Mouse (Mus musculus): ENCODE results near the gene Hist1h3g.
A peak's percentile ranks its signal among the peaks of the same experiment; 100 is the strongest.

The Hist1h3g gene

GRCm38 (mm10) chr13:23535137-23536075 lies at the start of gene Hist1h3g:
Hist1h3g (plus strand) TSS chr13:23535422.
- DNase-seq (ENCODE audit: low read depth, low spot score), result peak; percentile 97

DNA sequence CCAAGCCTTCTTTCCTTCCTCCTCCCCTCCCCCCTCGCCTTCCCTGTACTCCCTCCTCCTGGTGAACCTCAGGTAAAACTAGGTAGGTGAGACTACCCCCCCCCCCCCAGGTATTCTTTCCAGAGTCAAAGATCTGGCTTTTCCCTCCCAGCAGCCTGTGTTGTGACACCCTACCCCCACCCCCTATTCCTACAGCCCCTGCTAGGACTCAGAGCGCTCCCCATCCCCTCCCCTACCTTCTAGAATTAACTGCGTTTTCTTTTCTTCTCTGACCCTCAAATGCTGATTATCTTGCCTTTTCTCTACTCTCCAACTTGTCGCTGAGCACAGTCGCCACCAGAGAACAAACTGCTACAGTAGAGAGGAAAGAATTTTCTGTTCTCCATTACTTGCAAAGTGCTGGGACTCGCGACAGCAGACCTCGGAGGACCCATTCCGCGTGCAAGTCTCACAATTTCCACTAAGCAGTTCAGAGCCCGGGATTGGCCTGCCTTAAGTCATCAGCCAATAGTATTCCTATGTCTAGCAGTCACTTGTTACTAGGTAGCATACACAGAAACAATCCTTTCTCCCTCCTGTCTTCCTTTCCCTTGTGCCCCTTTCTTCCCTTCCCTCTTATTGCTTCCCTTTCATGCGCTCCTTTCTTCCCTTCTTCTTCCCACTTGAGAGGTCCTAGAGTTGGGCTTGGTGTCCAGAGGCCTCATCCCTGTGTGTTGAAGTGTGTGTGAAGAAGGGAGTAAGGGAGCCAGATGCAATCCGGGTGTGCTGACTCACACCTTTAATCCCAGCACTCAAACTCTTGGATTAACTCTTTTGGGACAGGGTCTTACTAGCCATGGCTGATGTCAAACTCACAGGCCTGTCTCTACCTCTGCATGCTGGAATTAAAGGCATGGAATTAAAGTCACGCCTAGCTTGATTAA lies 46.6 kb upstream of the Hist1h3g start, which contains the start of gene Btn2a2:
TSS of gene Btn2a2 (minus strand) at position 458 of the 923 bp plus-strand sequence.
- peak; percentile 87 for DNase-seq (ENCODE audit: low read depth, low spot score)

GRCm38 (mm10) chr13:23490863-23491262 lies 44.4 kb upstream of the Hist1h3g start:
- no peak for DNase-seq (ENCODE audit: low read depth, low spot score)

DNA sequence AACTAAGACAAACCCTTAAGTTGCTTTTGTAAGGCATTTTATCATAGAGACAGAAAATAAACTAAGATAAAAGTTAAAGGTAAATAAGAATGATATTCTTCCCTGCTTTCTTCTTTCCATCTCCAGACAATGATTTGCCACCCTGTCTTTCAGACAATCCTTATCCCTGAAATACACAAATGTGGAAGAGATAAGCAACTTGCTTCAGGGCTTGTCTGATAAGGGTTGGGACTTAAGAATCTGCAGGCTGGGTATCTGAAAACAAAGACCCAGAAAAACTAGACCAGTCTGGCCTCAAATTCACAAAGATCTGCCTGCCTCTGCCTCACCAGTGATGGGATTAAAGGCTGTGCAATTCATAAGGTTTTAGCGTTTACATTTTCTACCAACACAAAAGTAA lies 44.0 kb upstream of the Hist1h3g start:
- DNase-seq (ENCODE audit: low read depth, low spot score), result no peak

DNA sequence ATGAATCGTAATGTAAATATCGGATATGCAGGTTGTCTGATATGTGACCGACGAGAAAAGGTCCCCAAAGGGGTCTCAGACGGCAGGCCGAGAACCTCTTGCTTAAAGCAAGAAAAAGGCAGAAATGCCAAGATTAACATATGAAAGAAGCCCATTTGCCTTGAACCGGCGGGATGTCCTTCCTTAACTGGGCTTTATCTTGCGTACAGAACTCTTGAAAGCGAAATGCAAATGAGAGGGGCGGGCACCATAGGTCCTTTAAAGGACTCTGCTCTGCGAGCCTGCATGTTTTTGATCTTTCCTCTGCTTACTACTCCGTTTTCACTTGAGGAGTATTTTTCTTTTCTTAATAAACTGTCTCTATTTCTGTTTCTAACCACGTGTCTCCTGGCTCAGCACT lies 43.2 kb upstream of the Hist1h3g start:
- DNase-seq (ENCODE audit: low read depth, low spot score), result no peak

DNA sequence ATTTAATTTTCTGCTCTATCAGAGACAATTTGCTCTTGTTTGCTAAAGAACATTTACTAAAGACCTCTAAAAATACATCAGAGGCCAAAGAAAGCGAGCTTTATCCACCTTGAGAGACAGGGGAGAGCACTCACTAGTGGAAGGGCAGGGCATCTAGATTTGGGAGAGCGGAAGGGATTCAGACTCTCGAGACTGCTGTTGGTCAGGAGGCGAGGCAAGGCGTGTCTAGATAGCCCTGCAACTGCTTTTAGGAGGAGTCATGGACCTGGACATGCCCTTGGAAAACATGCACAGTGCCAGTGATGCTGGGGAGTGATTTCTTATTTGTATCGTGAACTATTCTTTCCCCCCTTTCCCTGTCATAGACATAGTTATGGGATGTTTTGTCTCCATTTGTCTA lies 39.7 kb upstream of the Hist1h3g start:
- no peak for DNase-seq (ENCODE audit: low read depth, low spot score)

DNA sequence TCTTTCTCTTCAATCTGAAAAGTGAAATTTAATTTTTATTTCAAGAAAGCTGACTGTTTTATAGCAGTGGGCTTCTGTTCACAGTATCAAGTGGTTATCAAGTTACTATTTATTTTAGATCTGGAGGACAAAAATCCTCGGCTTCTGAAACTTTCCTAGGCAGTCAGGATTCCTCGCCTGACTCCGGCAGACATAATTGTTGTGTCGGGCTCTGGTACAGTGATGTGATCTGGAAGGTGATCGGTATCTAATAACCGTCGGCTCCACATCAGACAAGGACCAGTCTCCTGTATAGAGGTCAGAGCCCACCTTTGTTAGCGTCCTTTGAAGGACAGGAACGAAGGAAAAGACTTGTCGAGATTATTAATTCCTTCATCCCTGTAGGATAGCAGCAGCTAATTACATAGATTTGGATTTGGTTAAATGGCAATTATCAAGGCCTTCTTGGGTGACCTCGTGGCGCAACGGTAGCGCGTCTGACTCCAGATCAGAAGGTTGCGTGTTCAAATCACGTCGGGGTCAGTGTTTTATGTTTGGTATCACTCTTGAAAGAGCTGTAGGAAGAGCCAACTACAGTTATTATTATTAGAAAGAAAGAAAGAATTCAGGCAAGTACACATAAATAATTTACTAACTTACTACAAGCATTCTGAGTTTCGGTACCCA lies 37.4 kb upstream of the Hist1h3g start:
- DNase-seq (ENCODE audit: low read depth, low spot score), result no peak

DNA sequence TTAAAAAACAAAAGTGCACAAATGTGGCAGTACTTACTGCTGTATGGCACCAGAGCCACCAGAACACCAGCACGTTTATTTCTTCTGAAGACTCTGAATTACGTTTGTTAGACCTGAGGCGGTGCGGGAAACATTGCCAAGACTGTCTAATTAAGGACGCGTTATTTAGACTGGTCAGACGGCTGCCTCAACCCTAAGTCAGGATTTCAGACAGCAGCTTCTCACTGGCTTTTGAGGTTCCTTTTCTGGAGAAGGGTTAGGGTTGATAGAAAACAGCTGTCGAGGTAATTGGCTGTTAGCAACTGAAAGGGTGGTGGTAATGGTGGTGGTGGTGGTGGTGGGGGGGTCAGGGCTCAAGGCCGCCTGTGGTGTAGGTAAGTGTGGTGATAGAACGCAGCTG lies 36.6 kb upstream of the Hist1h3g start:
- peak; percentile 79 for DNase-seq (ENCODE audit: low read depth, low spot score)

DNA sequence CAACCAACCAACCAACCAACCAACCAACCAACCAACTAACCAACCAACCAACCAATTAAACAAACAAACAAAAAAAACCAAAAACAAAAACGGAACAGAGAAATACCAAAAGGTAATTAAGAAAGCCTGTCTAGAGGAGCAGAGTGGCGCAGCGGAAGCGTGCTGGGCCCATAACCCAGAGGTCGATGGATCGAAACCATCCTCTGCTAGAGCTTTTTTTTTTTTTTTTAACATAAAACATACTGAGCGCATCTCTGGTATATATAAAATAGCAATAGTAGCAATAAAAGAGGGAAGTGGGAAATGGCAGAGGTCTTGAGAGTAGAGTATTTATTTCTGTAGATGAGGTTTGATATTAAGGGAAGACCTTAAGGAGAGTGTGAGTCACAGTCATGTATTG lies 35.3 kb upstream of the Hist1h3g start:
- DNase-seq (ENCODE audit: low read depth, low spot score), result no peak

DNA sequence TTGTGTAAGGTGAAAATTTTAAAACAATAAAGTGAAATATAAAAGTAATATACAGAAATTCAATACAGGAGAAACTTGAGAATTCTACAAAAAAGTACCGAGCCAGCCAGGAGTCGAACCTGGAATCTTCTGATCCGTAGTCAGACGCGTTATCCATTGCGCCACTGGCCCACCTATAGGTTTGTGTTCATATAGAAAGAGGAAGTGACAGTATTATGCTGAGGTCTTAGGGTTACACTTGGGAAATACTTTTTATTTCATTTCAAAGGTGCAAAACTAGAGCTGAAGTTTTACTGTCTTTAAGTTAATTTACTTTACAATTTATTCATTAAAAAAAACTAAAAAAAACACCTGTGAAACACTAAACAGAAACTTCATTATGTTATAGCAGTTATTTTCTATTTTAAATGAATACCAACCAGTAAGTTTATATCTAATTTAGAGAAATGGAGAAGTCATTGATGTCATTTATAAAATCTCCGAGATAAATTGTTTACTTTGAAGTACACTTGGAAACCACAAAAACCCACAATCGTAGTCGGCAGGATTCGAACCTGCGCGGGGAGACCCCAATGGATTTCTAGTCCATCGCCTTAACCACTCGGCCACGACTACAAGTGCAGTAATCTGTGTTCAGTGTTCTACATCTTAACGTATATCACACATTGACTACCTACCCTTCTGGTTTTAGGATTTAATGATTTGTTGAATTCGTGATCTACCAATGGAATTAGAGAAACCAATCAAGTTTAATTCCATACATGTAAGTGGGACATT lies 34.6 kb upstream of the Hist1h3g start:
- DNase-seq (ENCODE audit: low read depth, low spot score), result peak; percentile 88

GRCm38 (mm10) chr13:23501511-23501910 lies 33.7 kb upstream of the Hist1h3g start:
- no peak for DNase-seq (ENCODE audit: low read depth, low spot score)

- DNase-seq (ENCODE audit: low read depth, low spot score), result no peak
These were observed 33.1 kb upstream of the Hist1h3g start for GRCm38 (mm10) chr13:23502031-23502567.

GRCm38 (mm10) chr13:23502916-23503315 lies 32.3 kb upstream of the Hist1h3g start:
- no peak for DNase-seq (ENCODE audit: low read depth, low spot score)

- peak; percentile 77 for DNase-seq (ENCODE audit: low read depth, low spot score)
These were observed 31.4 kb upstream of the Hist1h3g start for GRCm38 (mm10) chr13:23503797-23504196.

DNA sequence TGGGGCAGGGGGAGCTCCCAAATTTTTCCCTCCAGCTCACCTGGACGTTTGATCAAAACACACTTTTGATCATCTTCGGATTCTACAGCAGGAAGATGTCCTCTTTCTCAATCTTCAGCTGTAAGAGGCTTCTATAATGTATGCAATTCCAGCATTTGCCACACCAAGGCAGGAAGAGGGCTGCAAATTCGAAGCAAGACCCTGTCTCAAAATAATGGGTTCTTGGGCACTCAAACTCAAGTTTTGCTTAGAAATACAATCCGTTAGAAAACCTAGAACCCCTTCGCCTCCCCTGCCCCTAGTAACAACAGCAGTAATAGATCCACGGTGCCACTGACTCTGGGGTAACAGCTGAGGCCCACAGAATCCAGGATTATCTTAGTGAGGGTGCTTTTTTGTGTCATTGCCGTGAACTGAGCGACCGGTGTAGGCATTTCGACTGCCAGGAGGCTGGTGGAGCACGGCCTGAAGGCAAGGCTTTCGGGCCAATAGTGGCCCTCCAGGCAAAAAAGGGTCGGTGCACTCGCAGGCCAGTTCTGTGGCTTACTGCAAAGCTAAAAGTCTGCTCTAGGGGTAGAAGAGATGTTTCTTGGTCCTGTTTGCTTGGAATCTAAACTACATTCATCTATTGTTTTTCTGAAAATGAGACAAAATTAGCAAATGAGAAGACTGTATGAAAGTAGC lies 29.4 kb upstream of the Hist1h3g start:
- DNase-seq (ENCODE audit: low read depth, low spot score), result no peak

GRCm38 (mm10) chr13:23506351-23506750 lies 28.9 kb upstream of the Hist1h3g start:
- DNase-seq (ENCODE audit: low read depth, low spot score), result peak; percentile 83

- no peak for DNase-seq (ENCODE audit: low read depth, low spot score)
These were observed 28.3 kb upstream of the Hist1h3g start for GRCm38 (mm10) chr13:23506819-23507515.

GRCm38 (mm10) chr13:23510127-23510526 lies 25.1 kb upstream of the Hist1h3g start:
- no peak for DNase-seq (ENCODE audit: low read depth, low spot score)

DNA sequence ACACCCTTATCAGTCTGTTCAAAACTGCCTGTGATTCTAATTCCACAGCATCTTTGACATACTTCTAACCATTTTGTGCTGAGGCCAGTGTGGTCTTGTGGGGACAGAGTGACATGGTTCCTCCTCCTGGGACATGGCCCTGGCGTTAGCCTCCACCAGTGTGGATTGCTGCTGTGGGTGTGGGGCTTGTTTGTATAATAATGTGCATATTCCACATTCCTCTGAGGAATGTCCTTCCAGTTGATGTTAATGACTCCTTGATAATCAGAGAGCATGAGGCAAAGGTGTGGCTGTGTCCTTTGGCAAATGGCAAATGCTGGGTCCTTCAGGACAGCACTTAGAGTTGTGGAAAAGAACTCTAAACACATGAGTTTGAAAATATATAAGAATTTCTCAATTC lies 21.7 kb upstream of the Hist1h3g start:
- DNase-seq (ENCODE audit: low read depth, low spot score), result no peak

Data from forelimb bud, embryonic 11.5 days (tissue).